8 mouse cellular contexts compared by ENCODE assay signal in the genomic region with DNA sequence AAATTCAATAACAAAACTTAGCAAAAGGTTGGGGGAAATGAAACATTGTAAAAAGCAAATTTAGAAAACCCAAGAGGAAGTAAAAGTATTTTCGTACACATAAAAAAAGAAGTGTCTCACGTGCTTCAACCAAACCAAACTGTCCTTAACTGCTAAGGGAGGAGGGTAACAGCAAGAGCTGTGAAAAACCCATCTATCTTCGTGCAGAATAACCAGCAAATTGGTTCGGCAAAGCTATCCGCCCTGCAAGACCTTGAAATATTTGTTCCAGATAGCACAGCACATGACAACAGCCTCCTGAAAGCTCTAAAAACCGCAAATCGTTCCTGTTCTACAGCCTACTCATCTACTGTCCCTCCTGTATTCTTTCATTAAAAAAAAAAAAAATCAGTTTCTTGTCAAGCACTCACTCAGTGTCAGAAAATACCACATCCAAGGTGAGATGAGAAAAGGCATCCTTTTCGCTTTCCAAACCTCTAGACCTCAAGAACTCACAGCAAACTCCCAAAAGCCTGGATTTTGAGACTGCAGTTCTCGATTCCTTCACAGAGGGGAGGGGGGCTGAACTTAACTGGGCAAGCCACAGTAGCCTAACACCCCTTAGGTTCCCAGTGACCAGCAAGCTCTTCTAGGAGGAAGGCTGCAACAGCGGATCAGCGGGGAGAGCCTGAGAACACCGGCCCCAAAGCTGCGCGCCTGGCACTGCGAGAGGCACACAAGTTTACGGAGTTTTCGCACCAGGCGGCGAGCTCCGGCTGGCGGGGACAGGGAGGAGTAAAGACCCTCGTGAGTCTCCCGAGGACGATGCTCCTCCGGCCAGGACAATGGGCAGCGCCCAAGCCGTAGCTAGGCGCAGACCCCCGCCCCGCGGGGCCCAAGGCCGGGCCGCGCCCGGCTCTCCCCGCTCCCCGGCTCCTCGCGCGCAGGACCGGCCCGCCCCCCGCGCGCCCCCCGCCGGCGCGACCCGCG. TPM values are rescaled to one million over a fixed set of nuclear protein-coding genes. Genes with fewer than 3 reads are reported as not detected.
DNase-seq lines count a peak whose midpoint lies in the region; ATAC-seq and TF ChIP-seq lines count a peak whose summit lies in the region.

No protein-coding gene starts in this region.

- no peak for TF ChIP-seq POLR2A in heart, adult 2 months (IDR thresholded peaks at IDR 0.05; ENCODE audit: insufficient read depth, low read depth, low read length)
- TF ChIP-seq POLR2A in limb, embryonic 14.5 days (IDR thresholded peaks at IDR 0.05; ENCODE audit: borderline replicate concordance, extremely low read depth, insufficient read depth, insufficient read length), result no peak
- no peak for TF ChIP-seq POLR2A in myocyte (IDR thresholded peaks at IDR 0.05; ENCODE audit: insufficient read length, low read depth)

- intact Hi-C loops in heart, adult 2 months (cut with DNase I), result loop anchor here (5.0 kb wide), 1 partner anchor 37 kb away; no protein-coding TSS in a partner anchor

- peak overlapping the region; percentile 85 for H3K9ac ChIP-seq in heart, adult 2 months (ENCODE audit: low read depth, low read length)
- peak overlapping the region; percentile 90 for H3K9ac ChIP-seq in heart, embryonic 16.5 days (ENCODE audit: low read length)
- H3K9ac ChIP-seq in limb, embryonic 14.5 days (ENCODE audit: low read depth, low read length, severe bottlenecking), result peak overlapping the region; percentile 84

- peak overlapping the region; percentile 81 for H3K27ac ChIP-seq in heart, adult 2 months
- H3K27ac ChIP-seq in embryonic facial prominence, embryonic 10.5 days (replicated peaks), result peak overlapping the region; percentile 93
- H3K27ac ChIP-seq in heart, embryonic 16.5 days (ENCODE audit: low read length), result peak overlapping the region; percentile 86
- H3K27ac ChIP-seq in limb, embryonic 14.5 days (replicated peaks; ENCODE audit: low read depth, low read length), result peak overlapping the region; percentile 93

- TF ChIP-seq CTCF in heart, adult 2 months (IDR thresholded peaks at IDR 0.05), result no peak

- peak overlapping the region; percentile 69 for H3ac ChIP-seq in myocyte (ENCODE audit: control insufficient read depth, insufficient read length)

- H3K27me3 ChIP-seq in heart, adult 2 months (ENCODE audit: control insufficient read depth, insufficient read depth, low read length), result no peaks in the 10 kb centered on the region
- no peaks in the 10 kb centered on the region for H3K27me3 ChIP-seq in embryonic facial prominence, embryonic 10.5 days (replicated peaks; ENCODE audit: low read depth, poor library complexity, severe bottlenecking)
- no peaks in the 10 kb centered on the region for H3K27me3 ChIP-seq in heart, embryonic 16.5 days (ENCODE audit: control insufficient read depth, insufficient read depth, low read length)
- no peaks in the 10 kb centered on the region for H3K27me3 ChIP-seq in limb, embryonic 14.5 days (ENCODE audit: control insufficient read depth, insufficient read depth, low read length)
- no peaks in the 10 kb centered on the region for H3K27me3 ChIP-seq in myocyte (ENCODE audit: control insufficient read depth, insufficient read depth, insufficient read length)

- peaks cover 27% of the 10 kb centered on the region for H3K4me1 ChIP-seq in heart, adult 2 months (ENCODE audit: control insufficient read depth, insufficient read depth, low read length)
- peaks cover 36% of the 10 kb centered on the region for H3K4me1 ChIP-seq in embryonic facial prominence, embryonic 10.5 days
- peaks cover 19% of the 10 kb centered on the region for H3K4me1 ChIP-seq in heart, embryonic 16.5 days (ENCODE audit: control insufficient read depth, insufficient read depth, low read length)
- H3K4me1 ChIP-seq in limb, embryonic 14.5 days (ENCODE audit: control insufficient read depth, insufficient read depth, low read length), result peaks cover 32% of the 10 kb centered on the region

- 2% methylated on average over 49 of the region's 51 CpGs for WGBS in heart, adult 2 months
- WGBS in embryonic facial prominence, embryonic 10.5 days, result 4% methylated on average over 50 of the region's 51 CpGs
- 1% methylated on average over 49 of the region's 51 CpGs for WGBS in heart, embryonic 16.5 days
- WGBS in limb, embryonic 14.5 days, result 2% methylated on average over 33 of the region's 51 CpGs

- H3K4me3 ChIP-seq in heart, adult 2 months, result peak overlapping the region; percentile 85
- peak overlapping the region; percentile 80 for H3K4me3 ChIP-seq in embryonic facial prominence, embryonic 10.5 days
- peak overlapping the region; percentile 87 for H3K4me3 ChIP-seq in heart, embryonic 16.5 days (ENCODE audit: low read length)
- H3K4me3 ChIP-seq in limb, embryonic 14.5 days (replicated peaks; ENCODE audit: low read length), result peak overlapping the region; percentile 79
- H3K4me3 ChIP-seq in myocyte, result peak overlapping the region; percentile 80

- TF ChIP-seq EP300 in heart, adult 2 months (IDR thresholded peaks at IDR 0.05; ENCODE audit: insufficient read depth, low read depth, low read length), result no peak

- peaks cover 9% of the 10 kb centered on the region for H3K36me3 ChIP-seq in heart, adult 2 months (ENCODE audit: control insufficient read depth, insufficient read depth, low read length)
- H3K36me3 ChIP-seq in embryonic facial prominence, embryonic 10.5 days (replicated peaks), result peaks cover 9% of the 10 kb centered on the region; the same call in 1 of the 2 replicates
- H3K36me3 ChIP-seq in heart, embryonic 16.5 days (ENCODE audit: control insufficient read depth, insufficient read depth), result no peaks in the 10 kb centered on the region
- H3K36me3 ChIP-seq in limb, embryonic 14.5 days (ENCODE audit: control insufficient read depth, insufficient read depth, low read length), result no peaks in the 10 kb centered on the region
- no peaks in the 10 kb centered on the region for H3K36me3 ChIP-seq in myocyte (ENCODE audit: control insufficient read depth, insufficient read depth)

- H3K4me2 ChIP-seq in heart, embryonic 16.5 days (ENCODE audit: low read depth, low read length), result peak overlapping the region; percentile 94
- H3K4me2 ChIP-seq in limb, embryonic 14.5 days (replicated peaks; ENCODE audit: low read depth, low read length, severe bottlenecking), result peak overlapping the region; percentile 76
- H3K4me2 ChIP-seq in myocyte (ENCODE audit: low read depth), result peak overlapping the region; percentile 99

- ATAC-seq in heart, embryonic 16.5 days (replicated peaks; ENCODE audit: extremely low read depth, insufficient read depth, low FRiP score), result peak; percentile 58
- ATAC-seq in limb, embryonic 14.5 days (ENCODE audit: low FRiP score, low read depth), result peak; percentile 51; the same call in 1 of the 2 replicates

- no peaks in the 10 kb centered on the region for H3K9me3 ChIP-seq in embryonic facial prominence, embryonic 10.5 days
- no peaks in the 10 kb centered on the region for H3K9me3 ChIP-seq in heart, embryonic 16.5 days (replicated peaks; ENCODE audit: control insufficient read depth, low read length)
- no peaks in the 10 kb centered on the region for H3K9me3 ChIP-seq in limb, embryonic 14.5 days (ENCODE audit: control insufficient read depth, low read length)

- no peak for DNase-seq in heart, adult 2 months
- DNase-seq in heart, adult 8-10 months (ENCODE audit: low spot score), result no peak
- DNase-seq in ES-CJ7 (ENCODE audit: low read depth, low spot score), result peak; percentile 52
- DNase-seq in embryonic facial prominence, embryonic 10.5 days (ENCODE audit: low spot score), result no peak
- no peak for DNase-seq in limb, embryonic 14.5 days (ENCODE audit: low spot score)
- no peak for DNase-seq in yolk sac, embryonic 10.5 days (ENCODE audit: low spot score)

- peaks cover 7% of the 10 kb centered on the region for H3K79me2 ChIP-seq in heart, adult 2 months (replicated peaks; ENCODE audit: control insufficient read depth, insufficient read depth, low read length)
- peaks cover 50% of the 10 kb centered on the region for H3K79me2 ChIP-seq in myocyte (ENCODE audit: control insufficient read depth, insufficient read depth)

TF ChIP-seq in myocyte, 11 proteins besides CTCF, POLR2A, EP300 and RAD21:
- TF ChIP-seq POLR2AphosphoS2 (IDR thresholded peaks at IDR 0.05; ENCODE audit: insufficient read length, low read depth), result no peak
- TF ChIP-seq TCF12 (IDR thresholded peaks at IDR 0.05; ENCODE audit: insufficient read depth, poor library complexity, severe bottlenecking), result no peak
- TF ChIP-seq TCF3 (IDR thresholded peaks at IDR 0.05; ENCODE audit: insufficient read length, low read depth), result no peak
- no peak for TF ChIP-seq MAX (IDR thresholded peaks at IDR 0.05; ENCODE audit: low read depth)

RNA-seq across cellular contexts. Expression of a gene that starts 0.5 kb away (rescaled TPM):
- 10 to 100 TPM; 21.7 to 22.0 TPM for total RNA-seq in heart, adult 2 months (2021)
- 18.5 and 22.2 TPM in 2 replicates for polyA plus RNA-seq in heart, adult 2 months (2012; rRNA removed)
- total RNA-seq in heart, adult 8-10 months (2022), result 10 to 100 TPM; 19.4 to 24.9 (median 20.9) TPM
- polyA plus RNA-seq in embryonic facial prominence, embryonic 10.5 days (2016; fragmentation: Nextera tagmentation; extraction: Ambion mirVana), result 49.6 and 53.5 TPM in 2 replicates
- polyA plus RNA-seq in heart, embryonic 16.5 days (2015; fragmentation: Nextera tagmentation; extraction: Ambion mirVana), result 38.5 and 39.8 TPM in 2 replicates
- 35.2 and 36.0 TPM in 2 replicates for polyA plus RNA-seq in limb, embryonic 14.5 days (2012; rRNA removed)
- 44.2 and 50.0 TPM in 2 replicates for polyA plus RNA-seq in limb, embryonic 14.5 days (2014; fragmentation: Nextera tagmentation; extraction: Ambion mirVana)
- 28.4 TPM for polyA plus RNA-seq in myocyte (2012; fragmentation: generic; extraction: Trizol)

RNA-seq across cellular contexts. Expression of a gene that starts 0.7 kb away (rescaled TPM):
- 10 to 100 TPM; 14.6 to 17.0 TPM for total RNA-seq in heart, adult 2 months (2021)
- polyA plus RNA-seq in heart, adult 2 months (2012; rRNA removed), result 10.0 and 13.8 TPM in 2 replicates
- 10 to 100 TPM; 13.5 to 18.1 (median 14.5) TPM for total RNA-seq in heart, adult 8-10 months (2022)
- 28.5 and 32.3 TPM in 2 replicates for polyA plus RNA-seq in embryonic facial prominence, embryonic 10.5 days (2016; fragmentation: Nextera tagmentation; extraction: Ambion mirVana)
- 14.3 and 15.1 TPM in 2 replicates for polyA plus RNA-seq in heart, embryonic 16.5 days (2015; fragmentation: Nextera tagmentation; extraction: Ambion mirVana)
- 39.5 and 42.9 TPM in 2 replicates for polyA plus RNA-seq in limb, embryonic 14.5 days (2012; rRNA removed)
- polyA plus RNA-seq in limb, embryonic 14.5 days (2014; fragmentation: Nextera tagmentation; extraction: Ambion mirVana), result 23.5 and 26.1 TPM in 2 replicates
- 18.0 TPM for polyA plus RNA-seq in myocyte (2012; fragmentation: generic; extraction: Trizol)
